Mouse (Mus musculus): Measurements from ENCODE around the gene Ttc7b.

GRCm38 (mm10) chr12:100277534-100277905 is 243.1 kb downstream of the Ttc7b start:
- TF ChIP-seq MAFK (IDR thresholded peaks at IDR 0.05; ENCODE audit: insufficient read depth, low read depth, low read length) = no peak
- no peak for TF ChIP-seq HCFC1 (IDR thresholded peaks at IDR 0.05; ENCODE audit: borderline replicate concordance, insufficient read depth, low read length)
- TF ChIP-seq ZNF384 (IDR thresholded peaks at IDR 0.05; ENCODE audit: low read depth, low read length) = no peak
- no peak for TF ChIP-seq ZC3H11A (IDR thresholded peaks at IDR 0.05; ENCODE audit: borderline replicate concordance, low read depth, low read length)
